Comparison of ENCODE assay signal across 8 mouse cellular contexts in the genomic region with DNA sequence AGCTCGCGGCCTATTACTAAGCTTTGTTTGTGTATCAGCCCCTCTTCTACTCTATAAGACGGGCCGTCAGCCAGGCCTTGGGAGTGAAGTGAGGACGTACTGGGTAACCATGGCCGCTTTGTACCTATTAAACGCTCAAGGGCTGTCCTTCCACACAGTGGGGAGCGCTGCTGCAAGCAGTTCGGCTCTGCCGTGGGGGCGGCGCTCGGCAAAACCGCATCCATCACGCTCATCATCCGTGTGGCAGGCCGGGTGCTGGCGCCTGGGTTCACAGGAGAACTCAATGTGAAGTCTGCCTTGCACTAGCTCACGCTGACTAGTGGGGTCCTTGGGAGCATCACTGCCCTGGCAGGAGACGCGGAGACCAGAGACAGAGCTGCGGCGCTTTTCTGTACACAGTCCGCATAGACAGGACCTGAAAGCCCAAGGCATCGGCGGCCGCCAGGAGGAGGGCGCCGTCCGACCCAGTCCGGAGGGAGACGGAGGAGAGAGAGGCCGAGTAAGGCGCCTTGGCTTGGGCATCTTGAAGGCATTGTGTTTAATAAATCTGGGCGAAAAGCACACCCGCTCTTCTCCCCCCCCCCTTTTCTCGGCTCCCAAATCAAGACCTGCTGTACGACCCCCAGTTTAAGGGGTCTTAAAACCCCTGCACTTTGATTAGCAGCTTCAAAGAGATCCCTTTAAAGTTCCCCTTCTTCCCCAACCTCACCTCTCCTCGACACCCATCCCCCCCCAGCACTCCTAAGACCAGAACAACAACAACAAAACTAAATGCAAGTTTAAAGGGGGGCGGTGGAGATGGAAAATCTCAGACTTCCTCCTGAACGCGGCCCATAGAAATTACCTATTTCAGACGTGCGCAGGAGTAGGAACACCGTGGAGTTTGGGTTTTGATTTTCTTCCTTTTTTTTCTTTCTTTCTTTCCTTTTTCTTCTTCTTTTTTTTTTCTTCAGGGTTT. TPM values are rescaled to one million over a fixed set of nuclear protein-coding genes. Genes with fewer than 3 reads are reported as not detected.
DNase-seq lines count a peak whose midpoint lies in the region; ATAC-seq and TF ChIP-seq lines count a peak whose summit lies in the region.

No protein-coding gene starts in this region.

- peak; percentile 29; the same call in 1 of the 2 replicates for TF ChIP-seq CTCF in forebrain, postnatal 0 days (IDR thresholded peaks at IDR 0.05; ENCODE audit: low read depth)
- TF ChIP-seq CTCF in liver, embryonic 14.5 days (IDR thresholded peaks at IDR 0.05; ENCODE audit: low read depth): no peak

- peak overlapping the region; percentile 51 for H3K4me2 ChIP-seq in forebrain, postnatal 0 days (ENCODE audit: low read depth)
- peak overlapping the region; percentile 71 for H3K4me2 ChIP-seq in intestine, embryonic 15.5 days (replicated peaks)
- H3K4me2 ChIP-seq in liver, embryonic 14.5 days (ENCODE audit: low read depth): peak overlapping the region; percentile 99
- peak overlapping the region; percentile 55 for H3K4me2 ChIP-seq in neural tube, embryonic 15.5 days

- H3K4me3 ChIP-seq in forebrain, postnatal 0 days (ENCODE audit: low read depth, low read length): 0 out of 2 replicates have a peak overlapping the region, but pooled peaks have one; percentile 3
- peak overlapping the region; percentile 29 for H3K4me3 ChIP-seq in intestine, embryonic 15.5 days (replicated peaks)
- peak overlapping the region in 1 of 2 experiments; percentile 8; a peak in 1 of 4 replicates for H3K4me3 ChIP-seq in liver, embryonic 14.5 days (ENCODE audit: insufficient read depth in 1 of 2, low read depth in 2 of 2, low read length in 2 of 2)
- H3K4me3 ChIP-seq in neural tube, embryonic 15.5 days (replicated peaks): peak overlapping the region; percentile 18

- peaks cover 16% of the 10 kb centered on the region for H3K27me3 ChIP-seq in forebrain, postnatal 0 days (ENCODE audit: insufficient read depth, low read length)
- H3K27me3 ChIP-seq in intestine, embryonic 15.5 days (replicated peaks): no peaks in the 10 kb centered on the region
- peaks cover 72% of the 10 kb centered on the region for H3K27me3 ChIP-seq in liver, embryonic 14.5 days (ENCODE audit: control insufficient read depth, insufficient read depth, low read length)
- H3K27me3 ChIP-seq in neural tube, embryonic 15.5 days (replicated peaks): peaks cover 23% of the 10 kb centered on the region

- H3K9ac ChIP-seq in forebrain, postnatal 0 days: no peak overlapping the region
- peak overlapping the region; percentile 32 for H3K9ac ChIP-seq in intestine, embryonic 15.5 days
- no peak overlapping the region for H3K9ac ChIP-seq in liver, embryonic 14.5 days (replicated peaks)
- no peak overlapping the region; the same call in 1 of the 2 replicates for H3K9ac ChIP-seq in neural tube, embryonic 15.5 days (replicated peaks)

- no peak for TF ChIP-seq EP300 in liver, embryonic 14.5 days (IDR thresholded peaks at IDR 0.05; ENCODE audit: low read depth)

- DNase-seq in ovary, adult 18-20 months (ENCODE audit: low spot score): peak; percentile 64
- no peak for DNase-seq in ovary, postnatal 10 days (ENCODE audit: low spot score)
- peak; percentile 59 to 71 for DNase-seq in cerebellum, adult 18-20 months
- peak; percentile 64 for DNase-seq in forebrain, postnatal 0 days
- no peak for DNase-seq in liver, embryonic 14.5 days (ENCODE audit: low read depth in 3 of 3, low spot score in 3 of 3)
- peak; percentile 37 for DNase-seq in urinary bladder, postnatal 25 days (ENCODE audit: low spot score)

- no peaks in the 10 kb centered on the region for H3K36me3 ChIP-seq in forebrain, postnatal 0 days (ENCODE audit: insufficient read depth)
- H3K36me3 ChIP-seq in intestine, embryonic 15.5 days: no peaks in the 10 kb centered on the region
- H3K36me3 ChIP-seq in liver, embryonic 14.5 days (replicated peaks; ENCODE audit: control insufficient read depth, insufficient read depth, low read depth): no peaks in the 10 kb centered on the region
- no peaks in the 10 kb centered on the region for H3K36me3 ChIP-seq in neural tube, embryonic 15.5 days

- H3K27ac ChIP-seq in forebrain, postnatal 0 days (ENCODE audit: low read depth, low read length): no peak overlapping the region
- H3K27ac ChIP-seq in intestine, embryonic 15.5 days: peak overlapping the region; percentile 72
- no peak overlapping the region for H3K27ac ChIP-seq in liver, embryonic 14.5 days
- H3K27ac ChIP-seq in neural tube, embryonic 15.5 days (replicated peaks): peak overlapping the region; percentile 66

- no peak for ATAC-seq in forebrain, postnatal 0 days
- no peak for ATAC-seq in intestine, embryonic 15.5 days
- no peak for ATAC-seq in liver, embryonic 14.5 days (ENCODE audit: insufficient read depth)
- no peak for ATAC-seq in neural tube, embryonic 15.5 days (ENCODE audit: low FRiP score)

- no peaks in the 10 kb centered on the region for H3K9me3 ChIP-seq in forebrain, postnatal 0 days (ENCODE audit: low read length)
- H3K9me3 ChIP-seq in intestine, embryonic 15.5 days: no peaks in the 10 kb centered on the region
- no peaks in the 10 kb centered on the region for H3K9me3 ChIP-seq in liver, embryonic 14.5 days (ENCODE audit: control insufficient read depth, low read length)
- no peaks in the 10 kb centered on the region for H3K9me3 ChIP-seq in neural tube, embryonic 15.5 days (replicated peaks)

- peaks cover 8% of the 10 kb centered on the region for H3K4me1 ChIP-seq in forebrain, postnatal 0 days (ENCODE audit: insufficient read depth)
- peaks cover 45% of the 10 kb centered on the region for H3K4me1 ChIP-seq in intestine, embryonic 15.5 days (replicated peaks)
- H3K4me1 ChIP-seq in liver, embryonic 14.5 days (replicated peaks; ENCODE audit: control insufficient read depth in 2 of 2, insufficient read depth in 2 of 2, low read length in 1 of 2): peaks cover 16 to 20% of the 10 kb centered on the region in 2 experiments
- H3K4me1 ChIP-seq in neural tube, embryonic 15.5 days: peaks cover 47% of the 10 kb centered on the region

- 2% methylated on average over 45 of the region's 45 CpGs for WGBS in forebrain, postnatal 0 days
- 2% methylated on average over 45 of the region's 45 CpGs for WGBS in intestine, embryonic 15.5 days
- WGBS in liver, embryonic 14.5 days (ENCODE audit: insufficient replicate concordance): 1% methylated on average over 45 of the region's 45 CpGs
- under 1% methylated on average over 45 of the region's 45 CpGs for WGBS in neural tube, embryonic 15.5 days

RNA-seq across cellular contexts. Expression of gene Tle3, which starts 2.6 kb away (rescaled TPM):
- total RNA-seq in forebrain, postnatal 0 days (2014; rRNA removed): 63.3 and 66.3 TPM in 2 replicates
- polyA plus RNA-seq in forebrain, postnatal 0 days (2015; fragmentation: Nextera tagmentation; extraction: Ambion mirVana): 16.3 and 21.1 TPM in 2 replicates
- polyA plus RNA-seq in intestine, embryonic 15.5 days (2015; fragmentation: Nextera tagmentation; extraction: Ambion mirVana): 18.6 and 20.3 TPM in 2 replicates
- polyA plus RNA-seq in liver, embryonic 14.5 days (2012; rRNA removed): 4.6 and 4.7 TPM in 2 replicates
- 2.7 and 2.9 TPM in 2 replicates for polyA plus RNA-seq in liver, embryonic 14.5 days (2014; fragmentation: Nextera tagmentation; extraction: Ambion mirVana)
- polyA plus RNA-seq in neural tube, embryonic 15.5 days (2015; fragmentation: Nextera tagmentation; extraction: Ambion mirVana): 20.5 and 24.2 TPM in 2 replicates

Comparison
In these comparisons a context has a peak if more than half of its experiments do, and no peak if none do; other contexts are left out.
1. DNase-seq: peak in ovary, adult 18-20 months (single experiment), cerebellum, adult 18-20 months (2 of 2), forebrain, postnatal 0 days (single experiment) and urinary bladder, postnatal 25 days (single experiment); none in ovary, postnatal 10 days (single experiment) and liver, embryonic 14.5 days (0 of 3).
2. H3K27ac ChIP-seq: peak in intestine, embryonic 15.5 days (single experiment) and neural tube, embryonic 15.5 days (single experiment); none in forebrain, postnatal 0 days (single experiment) and liver, embryonic 14.5 days (single experiment).
3. Peak in every context shown above with its lines, with median percentiles within 50 percentile points of each other: H3K4me2 ChIP-seq.